Mouse (Mus musculus): ENCODE data around the gene Ms4a10. TPM values are rescaled to one million over a fixed set of nuclear protein-coding genes. Genes with fewer than 3 reads are reported as not detected.

Gene Ms4a10
- total and polyA plus RNA-seq, 3 experiments: not detected

- H3K4me1 ChIP-seq (ENCODE audit: control insufficient read depth in 1 of 2, insufficient read depth in 2 of 2, low read length in 2 of 2): peaks cover 0 to 13% of the 10 kb centered on the region in 2 experiments; a peak in 2 of 4 replicates
- no peak for DNase-seq (ENCODE audit: low read depth, low spot score)
- H3K27me3 ChIP-seq (ENCODE audit: control insufficient read depth in 1 of 2, insufficient read depth in 2 of 2, low read length in 2 of 2): no peaks in the 10 kb centered on the region
- H3K9ac ChIP-seq (ENCODE audit: control insufficient read depth, low read depth, low read length, poor library complexity, severe bottlenecking): peak overlapping the region; percentile 83
- no peak overlapping the region for H3K27ac ChIP-seq (ENCODE audit: control insufficient read depth, low read depth, low read length)
- H3K79me2 ChIP-seq (ENCODE audit: control insufficient read depth, insufficient read depth, low read length, poor library complexity): peaks cover 34% of the 10 kb centered on the region
- no peaks in the 10 kb centered on the region for H3K9me3 ChIP-seq (replicated peaks; ENCODE audit: insufficient read depth, low read length)
- no peak for TF ChIP-seq TAL1 (IDR thresholded peaks at IDR 0.05; ENCODE audit: low read length)
- TF ChIP-seq POLR2AphosphoS2 (IDR thresholded peaks at IDR 0.05; ENCODE audit: low read length): no peak
- TF ChIP-seq ZC3H11A (IDR thresholded peaks at IDR 0.05; ENCODE audit: low read depth, low read length): no peak
- no peak for TF ChIP-seq HCFC1 (IDR thresholded peaks at IDR 0.05; ENCODE audit: low read depth, low read length)
- peak overlapping the region; percentile 84 to 95; a peak in 3 of 4 replicates for H3K4me3 ChIP-seq (ENCODE audit: control insufficient read depth in 1 of 2, insufficient read depth in 1 of 2, low read depth in 2 of 2, low read length in 2 of 2)
- H3K36me3 ChIP-seq (ENCODE audit: control insufficient read depth in 1 of 2, insufficient read depth in 2 of 2, low read length in 2 of 2): peaks cover 3 to 18% of the 10 kb centered on the region in 2 experiments; a peak in 3 of 4 replicates
Observed at GRCm38 (mm10) chr19:10946506-10946905, 28.0 kb downstream of the Ms4a10 start.

- H3K27ac ChIP-seq (ENCODE audit: control insufficient read depth, low read depth, low read length): no peak overlapping the region
- no peak for DNase-seq (ENCODE audit: low read depth, low spot score)
- peaks cover 3 to 19% of the 10 kb centered on the region in 2 experiments; a peak in 3 of 4 replicates for H3K36me3 ChIP-seq (ENCODE audit: control insufficient read depth in 1 of 2, insufficient read depth in 2 of 2, low read length in 2 of 2)
Observed at GRCm38 (mm10) chr19:10943955-10944354, 30.5 kb downstream of the Ms4a10 start.

GRCm38 (mm10) chr19:10940801-10941457, 33.5 kb downstream of the Ms4a10 start:
- Histone ChIP-seq H3K4me1 (ENCODE audit: control insufficient read depth in 1 of 2, insufficient read depth in 2 of 2, low read length in 2 of 2) (peaks cover 10 to 27% of the 10 kb centered on the region in 2 experiments), H3K79me2 (ENCODE audit: control insufficient read depth, insufficient read depth, low read length, poor library complexity) (peaks cover 3% of the 10 kb centered on the region), H3K27ac (ENCODE audit: control insufficient read depth, low read depth, low read length) (no peak overlapping the region), H3K9me3 (replicated peaks; ENCODE audit: insufficient read depth, low read length) (no peaks in the 10 kb centered on the region), H3K36me3 (ENCODE audit: control insufficient read depth in 1 of 2, insufficient read depth in 2 of 2, low read length in 2 of 2) (peaks cover 3 to 21% of the 10 kb centered on the region in 2 experiments; a peak in 3 of 4 replicates), H3K27me3 (ENCODE audit: control insufficient read depth in 1 of 2, insufficient read depth in 2 of 2, low read length in 2 of 2) (no peaks in the 10 kb centered on the region), H3K4me3 (ENCODE audit: control insufficient read depth in 1 of 2, insufficient read depth in 1 of 2, low read depth in 2 of 2, low read length in 2 of 2) (no peak overlapping the region), H3K9ac (ENCODE audit: control insufficient read depth, low read depth, low read length, poor library complexity, severe bottlenecking) (no peak overlapping the region)
- DNase-seq (ENCODE audit: low read depth, low spot score): no peak
- TF ChIP-seq SIN3A (IDR thresholded peaks at IDR 0.05; ENCODE audit: low read length) (no peak), POLR2AphosphoS5 (IDR thresholded peaks at IDR 0.05; ENCODE audit: borderline replicate concordance, low read depth, low read length) (no peak), UBTF (IDR thresholded peaks at IDR 0.05; ENCODE audit: borderline replicate concordance, insufficient read depth, low read depth, low read length) (no peak), ZMIZ1 (IDR thresholded peaks at IDR 0.05; ENCODE audit: low read depth, low read length) (no peak), POLR2AphosphoS2 (IDR thresholded peaks at IDR 0.05; ENCODE audit: low read length) (0 out of 2 replicates have a peak, but pooled peaks have one; percentile 21)

More at GRCm38 (mm10) chr19:10943955-10944354, 30.5 kb downstream of the Ms4a10 start:
- Histone ChIP-seq H3K27me3 (ENCODE audit: control insufficient read depth in 1 of 2, insufficient read depth in 2 of 2, low read length in 2 of 2) (no peaks in the 10 kb centered on the region), H3K9me3 (replicated peaks; ENCODE audit: insufficient read depth, low read length) (no peaks in the 10 kb centered on the region), H3K4me1 (ENCODE audit: control insufficient read depth in 1 of 2, insufficient read depth in 2 of 2, low read length in 2 of 2) (peaks cover 3 to 16% of the 10 kb centered on the region in 2 experiments), H3K4me3 (ENCODE audit: control insufficient read depth in 1 of 2, insufficient read depth in 1 of 2, low read depth in 2 of 2, low read length in 2 of 2) (no peak overlapping the region), H3K9ac (ENCODE audit: control insufficient read depth, low read depth, low read length, poor library complexity, severe bottlenecking) (no peak overlapping the region), H3K79me2 (ENCODE audit: control insufficient read depth, insufficient read depth, low read length, poor library complexity) (peaks cover 33% of the 10 kb centered on the region)
- TF ChIP-seq SIN3A (IDR thresholded peaks at IDR 0.05; ENCODE audit: low read length) (no peak), HCFC1 (IDR thresholded peaks at IDR 0.05; ENCODE audit: low read depth, low read length) (no peak), NRF1 (IDR thresholded peaks at IDR 0.05; ENCODE audit: insufficient read depth, low read depth, low read length, poor library complexity, severe bottlenecking) (no peak), POLR2AphosphoS5 (IDR thresholded peaks at IDR 0.05; ENCODE audit: borderline replicate concordance, low read depth, low read length) (no peak), E2F4 (IDR thresholded peaks at IDR 0.05; ENCODE audit: borderline replicate concordance, low read depth, low read length) (no peak), RCOR1 (IDR thresholded peaks at IDR 0.05; ENCODE audit: low read depth, low read length) (no peak)
